Mouse (Mus musculus): ENCODE data around the gene Fer.
"Not testable (repeated sequence)": the region's sequence is repeated elsewhere in the genome, so short reads cannot be mapped to it uniquely, and the experiment has no call there.

The Fer gene

DNA sequence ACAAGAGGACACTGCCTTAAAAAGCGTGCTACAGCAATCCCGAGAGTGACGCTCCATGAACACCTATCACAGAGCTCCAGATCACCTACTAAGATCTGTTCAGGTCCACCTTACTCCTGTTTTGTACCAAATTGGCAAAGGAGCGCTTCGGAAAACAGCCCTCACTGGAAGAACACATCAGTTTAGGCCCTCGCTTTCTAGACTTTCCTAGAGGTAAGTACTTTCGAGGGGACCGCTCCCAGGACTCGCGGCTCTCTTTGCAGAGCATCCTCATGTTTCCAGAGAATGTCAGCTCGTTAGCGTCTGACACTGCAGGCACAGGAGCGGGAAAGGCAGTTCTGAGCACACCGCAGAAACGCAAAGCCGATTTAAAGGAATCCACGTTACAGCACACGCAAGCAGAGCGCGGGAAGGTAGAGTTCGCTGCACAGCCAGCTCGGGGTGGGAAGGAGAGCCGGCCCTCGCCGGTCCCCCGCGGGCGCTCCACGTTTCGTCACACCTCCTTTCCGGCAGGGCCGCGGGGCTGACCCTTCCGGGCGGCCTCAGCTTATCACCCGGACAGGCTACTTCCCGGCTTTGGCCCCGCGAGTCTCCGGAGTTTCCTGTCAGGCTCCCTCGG is at the start of gene Fer:
TSS of gene Fer (plus strand) at position 51 of the 619 bp plus-strand sequence.
- DNase-seq: no peak

DNA sequence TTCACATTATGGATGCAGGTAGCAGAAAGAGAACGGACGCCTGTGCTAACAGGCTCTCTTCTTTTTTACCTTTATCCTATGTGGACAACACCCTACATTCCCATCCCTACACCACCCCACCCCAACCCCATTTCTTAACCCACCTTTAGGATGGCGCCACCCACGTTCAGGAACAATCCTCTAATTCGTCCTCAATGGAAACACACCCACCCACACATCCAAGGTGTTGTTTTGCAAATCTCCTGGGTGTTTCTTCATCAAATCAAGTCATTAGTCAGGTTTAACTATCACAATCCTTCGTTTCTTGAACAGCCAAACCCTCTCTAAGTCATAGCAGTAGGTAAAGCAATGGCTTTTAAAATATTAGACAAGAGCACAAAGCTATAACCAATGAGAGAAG is 49.3 kb upstream of the Fer start:
- DNase-seq: no peak

DNA sequence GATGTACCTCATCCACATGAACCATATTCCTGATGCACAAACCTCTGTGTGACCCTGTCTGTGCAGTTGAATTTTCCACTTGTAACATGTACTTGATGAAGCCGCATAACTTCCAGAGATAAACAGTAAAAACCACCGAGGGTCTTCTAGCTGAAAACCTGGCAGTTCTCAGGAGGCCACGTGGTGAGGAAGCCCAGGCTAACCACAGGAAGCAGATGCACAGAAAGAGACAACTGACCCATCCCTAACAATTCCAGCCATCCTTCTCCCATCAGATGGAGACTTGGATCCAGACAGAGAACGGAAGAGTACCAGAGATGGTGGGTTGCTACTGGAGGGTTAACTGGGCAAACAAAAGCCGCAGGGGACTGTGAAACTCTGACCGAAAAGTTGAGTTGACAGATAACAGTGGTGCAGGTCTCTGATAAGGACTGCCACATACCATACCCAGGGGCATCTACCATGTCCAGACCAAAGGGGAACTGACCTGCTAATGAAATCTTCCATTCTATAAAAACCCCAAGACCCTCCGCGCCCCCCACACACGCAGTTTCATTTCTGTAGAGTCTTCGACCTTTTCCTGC is 44.3 kb upstream of the Fer start:
- DNase-seq: no peak

DNA sequence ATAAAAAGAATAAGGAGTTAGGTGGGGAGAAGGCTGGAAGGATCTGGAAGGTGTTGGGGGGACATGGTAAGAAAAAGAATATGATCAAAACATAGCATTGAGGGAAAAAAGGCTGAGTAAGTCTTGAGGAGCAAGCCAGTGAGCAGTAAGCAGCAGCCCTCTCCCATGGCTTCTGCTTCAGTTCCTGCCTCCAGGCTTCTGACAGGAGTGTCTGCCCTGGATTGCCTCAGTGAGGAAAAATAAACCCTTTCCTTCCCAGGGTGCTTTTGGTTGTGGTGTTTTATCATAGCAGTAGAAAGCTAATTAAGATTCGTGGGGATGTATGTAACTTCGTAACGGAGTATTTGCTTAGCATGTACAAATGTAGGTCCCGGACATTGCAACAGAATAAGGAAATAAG is 38.7 kb upstream of the Fer start:
- DNase-seq: no peak

DNA sequence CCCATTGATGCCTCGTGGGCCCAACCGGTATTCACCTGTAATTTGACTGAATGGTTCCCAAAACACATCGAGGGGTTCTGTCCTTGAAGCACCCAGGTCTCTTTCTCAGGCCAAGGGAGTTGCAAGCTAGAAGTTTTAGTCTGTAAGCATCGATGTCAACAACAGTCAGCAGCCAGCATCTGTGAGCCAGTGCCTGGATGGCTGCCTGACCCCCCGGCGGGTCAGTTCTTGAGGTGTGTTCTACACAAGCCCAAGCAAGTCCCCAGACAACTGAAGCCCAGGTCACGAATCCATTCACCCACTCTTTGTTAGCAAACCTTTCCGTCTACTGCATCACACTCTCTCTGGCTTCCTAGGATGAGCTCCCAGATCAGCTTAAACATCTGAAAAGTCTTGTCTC is 36.7 kb upstream of the Fer start:
- DNase-seq: no peak

DNA sequence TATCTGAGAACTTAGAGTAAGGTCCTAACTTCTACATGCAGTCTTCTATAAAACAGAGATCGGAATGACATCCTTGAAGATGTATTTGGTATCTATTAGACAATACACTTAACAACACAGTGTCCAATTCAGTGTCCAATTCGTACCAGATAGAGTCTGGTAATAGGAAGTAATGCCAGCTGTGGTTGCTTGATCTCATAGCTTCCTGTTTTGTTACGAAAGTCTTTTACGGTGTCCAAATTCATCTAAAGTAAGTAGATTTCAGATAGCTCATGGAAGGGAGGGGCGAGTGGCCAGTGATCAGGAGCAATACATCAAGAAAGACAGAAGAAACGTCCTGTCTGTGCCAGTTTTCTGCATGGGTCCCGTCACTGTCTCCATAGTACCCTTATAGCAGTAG is 36.1 kb upstream of the Fer start:
- no peak for DNase-seq

DNA sequence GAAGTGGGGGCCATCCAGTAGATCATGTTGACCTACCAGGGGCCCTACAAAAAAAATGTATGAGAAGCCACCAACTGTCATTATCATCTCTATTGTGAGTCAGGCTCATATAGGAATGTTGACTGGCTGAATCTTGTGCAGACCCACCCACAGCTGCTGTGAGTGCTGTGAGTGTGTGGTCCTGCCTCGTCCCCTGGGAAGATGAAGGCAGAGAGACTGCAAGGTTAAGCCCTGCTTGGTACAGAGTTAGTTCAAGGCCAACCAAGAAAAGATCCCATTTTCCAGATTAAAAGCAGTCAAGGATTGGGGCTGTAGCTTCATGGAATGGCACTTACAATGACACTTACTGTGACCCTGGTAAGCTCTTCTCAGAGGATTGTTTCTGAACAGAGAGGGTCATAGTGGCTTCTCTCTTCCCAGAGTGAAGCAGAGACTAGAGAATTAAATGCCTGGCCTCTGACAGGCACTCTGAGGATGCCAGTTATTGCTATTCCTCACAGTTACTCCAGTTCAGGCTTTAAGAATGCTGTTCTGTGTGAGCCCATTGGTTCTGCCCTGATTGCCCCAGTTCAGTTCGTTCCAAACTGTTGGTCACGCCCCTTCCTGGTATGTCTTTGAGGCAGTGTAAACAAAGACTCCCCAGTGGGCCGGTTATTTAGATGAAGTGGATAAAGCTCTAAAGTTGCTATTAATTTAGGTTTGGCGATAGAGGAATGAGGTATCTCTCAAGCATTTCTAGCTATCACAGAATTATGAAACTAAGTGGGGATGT is 34.1 kb upstream of the Fer start:
- no peak for DNase-seq

DNA sequence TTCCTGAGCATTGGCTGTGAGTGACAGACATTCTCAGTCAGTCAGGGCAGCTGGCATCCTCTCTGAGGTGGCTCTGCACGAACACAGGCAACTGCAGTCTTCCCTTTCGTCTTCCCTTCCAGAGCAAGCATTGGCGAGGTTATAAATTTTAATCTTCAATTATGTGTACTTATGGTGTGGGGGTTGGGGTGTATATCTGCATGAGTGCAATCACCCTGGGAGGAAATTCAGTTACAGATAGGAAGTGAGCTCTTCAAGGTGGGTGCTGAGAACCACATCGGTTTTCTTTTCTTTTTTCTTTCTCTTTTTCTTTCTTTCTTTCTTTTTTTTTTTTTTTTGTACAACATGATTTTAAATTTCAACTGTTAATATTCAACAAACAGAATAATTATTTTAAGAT is 31.3 kb upstream of the Fer start:
- no peak for DNase-seq

DNA sequence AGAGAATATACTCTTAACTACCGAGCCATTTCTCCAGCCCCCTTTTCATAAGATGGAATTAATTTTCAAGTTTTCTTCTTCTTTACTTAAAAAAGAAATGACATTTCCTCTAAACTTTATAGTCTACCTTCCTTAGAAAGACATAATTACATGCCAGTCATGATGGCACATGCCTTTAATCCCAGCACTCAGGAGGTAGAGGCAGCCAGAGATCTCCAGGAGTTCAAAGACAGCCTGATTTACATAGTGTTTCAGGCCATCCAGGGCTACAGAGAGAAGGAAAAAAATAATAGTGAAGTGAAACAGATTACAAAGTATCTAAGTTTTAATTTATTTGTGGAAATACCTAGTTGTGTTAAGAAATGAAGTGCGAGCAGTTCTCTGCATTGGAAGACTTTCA is 26.6 kb upstream of the Fer start:
- DNase-seq: no peak

DNA sequence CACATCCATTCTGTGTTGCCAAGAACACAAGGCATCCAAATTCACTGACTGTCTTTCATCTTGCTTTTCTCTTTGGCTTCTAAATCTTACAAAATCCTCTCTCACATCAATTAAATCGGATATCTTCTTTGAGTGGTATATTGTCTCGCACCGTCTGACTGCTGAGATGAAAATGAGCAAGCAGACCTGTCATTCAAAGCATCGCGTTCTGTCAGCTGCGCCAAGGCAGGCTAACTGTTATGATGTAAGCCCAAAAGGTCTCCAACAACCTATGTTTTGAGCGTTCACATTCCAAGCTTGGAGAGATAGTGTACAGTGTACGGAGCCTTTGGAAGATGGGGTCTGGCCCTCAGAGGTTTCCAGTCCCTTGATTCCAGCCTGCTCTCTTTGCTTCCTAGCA is 26.2 kb upstream of the Fer start:
- DNase-seq: no peak

DNA sequence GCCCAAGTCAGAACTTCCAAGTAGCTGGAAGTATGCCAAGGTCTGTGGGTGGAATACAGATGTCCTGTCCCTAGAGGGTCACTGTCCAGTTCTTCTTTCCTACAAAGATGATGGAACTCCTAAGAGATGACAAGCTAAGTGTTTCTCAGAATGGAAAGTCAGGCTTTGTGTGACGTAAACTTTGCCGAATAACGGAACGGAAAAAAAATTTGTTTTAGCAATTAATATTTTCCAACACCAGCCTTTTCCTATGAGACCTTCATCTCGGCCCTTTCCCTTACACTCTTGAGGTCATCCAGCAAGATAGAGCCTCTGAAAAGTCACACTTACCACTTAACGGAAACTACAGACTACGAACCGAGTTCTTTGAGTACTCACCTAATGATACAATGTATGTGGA is 24.7 kb upstream of the Fer start:
- DNase-seq: no peak

DNA sequence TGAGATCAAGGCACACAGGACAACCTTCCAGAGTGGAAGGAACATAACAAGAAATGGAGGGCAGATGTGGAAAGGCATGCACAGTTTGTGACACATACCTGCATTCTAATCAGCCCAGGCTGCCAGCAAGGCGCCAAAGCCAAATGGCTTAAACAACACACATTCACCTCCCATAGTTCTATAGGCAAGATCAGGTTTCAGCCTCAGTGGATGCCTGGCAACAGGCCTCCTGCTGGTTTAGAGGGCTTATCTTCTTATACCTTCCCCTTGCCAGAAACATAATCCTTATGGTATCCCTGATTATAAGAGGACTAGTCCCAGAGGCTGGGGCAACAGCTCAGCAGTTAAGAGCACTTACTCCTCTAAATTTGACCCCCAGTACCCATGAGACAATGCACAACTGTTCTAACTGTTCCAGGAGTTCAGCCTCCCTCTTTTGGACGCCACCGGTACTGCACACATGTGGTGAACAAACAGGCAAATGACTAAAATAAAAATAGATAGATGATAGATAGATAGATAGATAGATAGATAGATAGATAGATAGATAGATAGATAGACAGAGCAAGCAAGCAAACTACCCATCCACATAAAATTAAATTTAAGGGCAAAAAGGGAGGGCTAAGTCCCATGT is 23.1 kb upstream of the Fer start:
- DNase-seq: no peak

DNA sequence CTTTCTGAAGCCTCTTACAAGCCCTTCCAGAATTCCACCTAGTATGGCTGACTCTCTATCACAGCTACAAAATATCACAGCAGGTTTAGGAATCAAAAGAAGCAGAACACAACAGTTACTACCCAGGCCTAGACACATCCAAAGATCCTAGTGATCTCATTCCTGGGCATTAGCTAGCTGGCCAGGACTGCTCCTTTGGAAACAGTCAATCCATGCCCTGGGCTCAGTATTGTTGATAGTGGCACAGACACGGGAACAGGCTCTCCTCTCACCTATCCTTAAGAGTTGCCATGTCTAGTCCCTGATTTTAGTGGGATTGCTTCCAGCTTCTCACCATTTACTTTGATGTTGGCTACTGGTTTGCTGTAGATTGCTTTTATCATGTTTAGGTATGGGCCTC is 20.6 kb upstream of the Fer start:
- no peak for DNase-seq

DNA sequence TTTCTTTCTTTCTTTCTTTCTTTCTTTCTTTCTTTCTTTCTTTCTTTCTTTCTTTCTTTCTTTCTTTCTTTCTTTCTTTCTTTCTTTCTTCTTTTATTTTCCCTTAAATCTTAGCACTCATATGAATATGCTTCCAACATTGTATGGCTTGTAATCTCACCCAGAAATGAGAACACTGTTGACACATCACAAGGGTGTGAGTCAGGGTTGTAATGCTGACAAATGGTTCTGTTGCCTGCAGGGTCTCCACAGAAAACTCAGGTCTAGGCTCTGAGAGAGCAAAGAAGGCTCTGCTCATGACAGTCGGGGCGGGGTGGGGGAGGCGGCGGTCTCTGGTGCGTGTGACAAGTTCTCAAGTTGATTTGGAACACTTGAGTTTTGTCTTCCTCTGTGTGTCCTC is 17.9 kb upstream of the Fer start:
- DNase-seq: no peak

DNA sequence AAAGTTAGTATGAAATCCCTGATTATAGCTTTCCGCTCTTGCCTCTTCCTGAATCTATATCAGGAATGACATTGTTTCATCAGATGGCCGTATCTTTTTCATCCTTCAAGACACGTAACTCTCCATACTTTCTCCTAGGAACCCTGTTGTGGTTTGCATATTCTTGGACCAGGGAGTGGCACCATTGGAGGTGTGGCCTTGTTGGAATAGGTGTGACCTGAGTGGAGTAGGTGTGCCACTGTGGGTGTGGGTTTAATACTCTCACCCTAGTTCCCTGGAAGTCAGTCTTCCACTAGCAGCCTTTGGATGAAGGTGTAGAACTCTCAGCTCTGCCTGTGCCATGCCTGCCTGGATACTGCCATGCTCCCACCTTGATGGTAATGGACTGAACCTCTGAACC is 17.1 kb upstream of the Fer start:
- DNase-seq: not testable (repeated sequence)

DNA sequence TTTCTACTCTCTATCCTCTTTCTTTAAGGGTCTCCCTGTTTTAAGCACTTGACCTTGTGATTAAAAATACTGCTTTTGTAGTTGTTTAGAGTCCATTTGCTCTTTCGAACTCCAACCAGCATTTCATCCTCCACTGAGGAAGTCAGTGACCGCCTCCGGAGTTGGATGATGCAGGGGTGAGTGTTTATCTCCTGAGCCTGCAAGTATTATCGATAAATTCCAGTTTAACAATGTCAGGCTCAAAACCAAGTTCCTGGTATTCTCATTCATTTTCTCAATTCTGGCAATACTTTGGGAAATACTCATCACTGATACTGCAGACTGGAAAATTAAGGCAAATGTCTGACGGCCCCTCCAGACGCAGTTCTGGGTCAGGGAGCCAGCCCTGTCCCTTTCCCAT is 13.7 kb upstream of the Fer start:
- DNase-seq: no peak

DNA sequence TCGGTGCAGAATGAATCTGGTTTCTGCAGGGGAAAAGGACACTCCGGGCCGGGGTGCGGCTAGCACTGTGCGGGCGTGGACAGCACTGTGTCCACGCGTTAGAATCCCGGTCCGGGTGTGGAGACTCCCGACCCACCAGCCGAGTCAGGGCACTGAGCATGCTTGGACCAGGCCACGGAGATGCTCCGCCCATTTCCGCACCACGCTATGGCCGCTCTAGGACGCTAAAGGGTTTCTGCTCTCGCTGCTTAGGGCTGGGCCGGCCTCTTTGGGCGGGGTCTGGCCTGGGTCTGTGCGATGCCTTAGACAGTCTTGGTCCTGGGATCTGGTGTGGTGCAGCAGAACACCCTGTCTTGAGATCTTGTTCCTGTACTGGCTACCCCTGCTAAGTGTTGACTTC is 13.3 kb upstream of the Fer start:
- peak; percentile 80 for DNase-seq

DNA sequence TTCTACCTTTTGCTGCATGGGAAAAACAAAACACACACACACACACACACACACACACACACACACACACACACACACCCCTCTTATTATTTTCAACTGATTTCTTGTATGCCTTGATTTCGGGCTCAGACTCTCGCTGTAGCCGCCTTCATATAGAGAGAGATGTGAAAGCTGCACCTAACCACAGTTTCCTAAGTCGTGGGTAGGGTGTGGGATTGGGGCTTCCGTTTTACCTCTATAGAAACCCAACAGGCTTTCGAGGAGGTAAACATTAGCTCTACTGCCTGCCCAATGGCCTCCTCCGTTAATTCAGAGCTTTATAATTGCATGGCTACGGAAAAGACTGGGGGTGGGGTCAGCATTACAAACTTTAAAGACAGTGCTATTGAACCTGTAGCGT is 12.8 kb upstream of the Fer start:
- DNase-seq: no peak

DNA sequence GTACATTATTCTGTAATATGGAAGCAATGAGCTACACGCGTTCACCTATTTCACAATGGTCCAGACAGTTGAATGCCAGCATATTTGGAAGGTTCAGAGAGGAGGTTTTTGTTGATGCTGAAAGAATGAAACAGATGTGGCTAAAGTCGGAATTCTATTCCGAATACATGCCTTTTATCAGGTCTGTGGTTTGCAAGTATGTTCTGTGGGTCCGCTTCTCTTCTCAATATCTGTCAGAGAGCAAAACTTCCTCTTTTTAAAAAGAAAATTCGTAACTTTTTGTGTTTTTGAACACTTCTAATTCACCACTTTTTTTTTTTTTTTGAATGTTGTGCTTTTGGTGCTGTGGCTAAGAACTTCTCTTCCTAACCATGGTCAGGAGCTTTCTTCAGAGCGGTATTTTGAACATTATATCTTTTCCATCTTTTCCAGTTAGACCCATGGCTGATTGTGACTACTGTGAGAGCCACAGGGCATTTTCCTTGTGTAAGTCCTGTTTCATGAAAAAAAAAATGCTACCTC is 5.8 kb upstream of the Fer start:
- no peak for DNase-seq

DNA sequence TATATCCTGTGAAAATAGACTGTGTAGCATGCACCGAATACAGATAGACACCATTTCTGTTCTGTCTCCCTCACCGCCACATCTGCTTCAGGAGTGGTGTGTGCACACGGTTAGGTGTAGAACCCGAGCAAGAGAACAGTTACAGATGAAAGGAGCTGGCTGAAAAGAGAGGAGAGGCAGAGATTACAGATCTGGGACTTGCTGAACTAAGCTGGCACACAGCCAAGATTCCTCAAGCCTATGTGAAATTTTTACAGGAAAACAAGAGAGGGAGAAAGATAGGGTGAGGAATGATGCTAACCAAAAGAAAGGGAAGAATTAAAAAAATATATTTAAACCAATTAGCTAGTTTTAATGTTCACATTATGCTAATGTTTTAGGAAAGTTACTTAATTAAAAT is 1.9 kb upstream of the Fer start:
- DNase-seq: no peak

DNA sequence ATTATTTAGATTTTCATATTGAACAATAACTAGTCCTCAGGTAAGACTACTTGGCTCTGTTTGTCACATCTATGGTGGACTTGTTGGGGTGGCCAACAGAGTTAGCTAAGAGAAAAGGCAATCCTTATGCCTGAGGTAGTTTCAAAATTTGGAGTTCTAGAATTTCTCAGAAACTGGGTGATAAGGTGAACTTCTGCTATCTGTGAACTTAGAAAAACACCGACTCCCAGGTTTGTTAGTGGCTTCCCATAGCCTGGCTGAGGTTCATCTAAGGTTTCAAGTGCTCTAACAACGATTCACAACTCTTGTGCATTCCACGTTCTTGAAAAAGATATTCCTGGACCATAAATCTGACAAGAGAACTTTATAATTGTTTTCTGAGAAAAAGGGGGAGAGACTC is 463 bp upstream of the Fer start:
- no peak for DNase-seq

DNA sequence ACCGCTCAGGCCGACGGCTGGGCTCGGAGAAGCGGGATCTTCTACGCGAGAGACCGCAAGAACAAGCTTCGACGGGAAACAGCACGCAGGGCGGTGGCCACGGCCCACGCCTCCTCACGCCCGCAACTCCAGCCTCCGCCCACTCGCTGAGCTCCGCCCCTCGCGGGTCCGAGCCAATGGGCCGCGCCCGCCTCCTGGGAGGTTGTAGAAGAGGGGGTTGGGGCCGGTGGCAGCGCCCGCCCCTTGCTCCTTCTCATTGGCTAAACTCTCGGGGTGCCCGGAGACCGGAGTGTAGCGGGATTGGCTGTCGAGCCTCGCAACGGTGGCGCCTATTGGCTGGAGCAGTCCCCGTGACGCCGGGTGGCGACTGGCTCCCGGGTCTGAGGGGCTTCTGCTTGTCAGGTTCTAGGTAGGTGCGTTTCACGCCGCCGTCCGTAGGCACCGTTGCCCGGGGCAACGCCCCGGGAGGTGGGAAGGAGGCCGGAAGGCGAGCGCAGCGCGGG is 836 bp downstream of the Fer start, which contains the start of gene A930002H24Rik:
TSS of gene A930002H24Rik (minus strand) at position 145 of the 503 bp plus-strand sequence.
- DNase-seq: peak; percentile 99

DNA sequence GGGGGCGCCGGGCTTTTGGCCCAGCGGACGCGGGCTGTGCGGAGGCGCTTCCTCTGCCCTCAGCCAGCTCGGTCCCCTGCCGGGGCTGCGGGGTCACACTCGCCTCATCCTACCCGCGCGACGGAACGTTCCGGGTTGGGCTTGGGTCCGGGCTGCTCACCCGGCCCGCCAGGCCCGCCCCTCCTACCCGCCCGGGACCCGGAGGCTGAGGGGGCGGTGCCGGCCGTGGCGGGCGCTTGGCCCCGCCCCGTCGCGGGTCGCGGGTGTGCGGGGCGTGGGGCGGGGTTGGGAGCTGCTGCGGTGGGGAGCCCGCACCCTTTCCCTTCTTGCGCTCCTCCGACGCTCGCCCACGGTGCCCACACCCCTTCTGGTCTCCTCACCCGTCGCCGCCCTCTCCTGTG is 1.3 kb downstream of the Fer start:
- no peak for DNase-seq

DNA sequence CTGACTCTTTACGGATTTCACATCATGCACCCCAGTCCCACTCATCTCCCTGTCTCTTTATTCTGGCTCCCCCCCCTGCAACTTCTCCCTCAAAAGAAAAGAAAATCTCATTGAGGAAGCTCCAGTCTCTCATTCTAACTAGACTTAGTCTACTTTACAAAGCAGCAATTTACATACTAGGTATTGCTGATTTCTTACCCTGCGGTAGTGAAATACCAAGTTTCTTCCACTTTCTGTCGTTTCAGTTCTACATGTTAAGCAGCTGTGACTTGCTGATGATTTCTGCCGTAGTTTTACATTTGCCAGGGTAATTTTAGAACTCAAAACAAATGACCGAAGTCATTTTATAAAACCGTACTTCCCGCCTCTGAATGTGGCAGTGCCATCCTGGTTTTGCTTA is 8.9 kb downstream of the Fer start:
- DNase-seq: no peak
